Mouse (Mus musculus): ENCODE results near the gene Sdhd. TPM values are rescaled to one million over a fixed set of nuclear protein-coding genes. Genes with fewer than 3 reads are reported as not detected.

Sdhd gene
- total and polyA plus RNA-seq, 2 experiments from 2014 or later = 992 to 1,240 TPM

- no peak for TF ChIP-seq EP300 (IDR thresholded peaks at IDR 0.05; ENCODE audit: low read depth)
- no peak for TF ChIP-seq CTCF (IDR thresholded peaks at IDR 0.05; ENCODE audit: low read depth)
- Histone ChIP-seq H3K4me1 (ENCODE audit: control insufficient read depth, insufficient read depth) (no peaks in the 10 kb centered on the region), H3K4me2 (ENCODE audit: low read depth, low read length) (peak within 1 kb of the TSS; percentile 4; the same call in 1 of the 2 replicates), H3K9ac (replicated peaks; ENCODE audit: low read depth, low read length) (no peak within 1 kb of the TSS), H3K27ac (ENCODE audit: low read depth) (no peak within 1 kb of the TSS), H3K9me3 (replicated peaks; ENCODE audit: control insufficient read depth, low read length) (no peaks in the 10 kb centered on the region), H3K27me3 (ENCODE audit: control insufficient read depth, insufficient read depth, low read length) (no peaks in the 10 kb centered on the region), H3K36me3 (replicated peaks; ENCODE audit: control insufficient read depth, insufficient read depth, low read length) (no peaks in the 10 kb centered on the region), H3K4me3 (ENCODE audit: low read depth, low read length) (no peak within 1 kb of the TSS)
- 20% methylated on average over 12 of the region's 12 CpGs for WGBS
- DNase-seq (ENCODE audit: low spot score) (no peak), ATAC-seq (ENCODE audit: insufficient read depth, low read depth) (no peak)
Measured at GRCm38 (mm10) chr9:50554241-50555093, 49.1 kb downstream of the Sdhd start, which contains the start of gene Il18. Il18 (plus strand) TSS chr9:50554827.

DNA sequence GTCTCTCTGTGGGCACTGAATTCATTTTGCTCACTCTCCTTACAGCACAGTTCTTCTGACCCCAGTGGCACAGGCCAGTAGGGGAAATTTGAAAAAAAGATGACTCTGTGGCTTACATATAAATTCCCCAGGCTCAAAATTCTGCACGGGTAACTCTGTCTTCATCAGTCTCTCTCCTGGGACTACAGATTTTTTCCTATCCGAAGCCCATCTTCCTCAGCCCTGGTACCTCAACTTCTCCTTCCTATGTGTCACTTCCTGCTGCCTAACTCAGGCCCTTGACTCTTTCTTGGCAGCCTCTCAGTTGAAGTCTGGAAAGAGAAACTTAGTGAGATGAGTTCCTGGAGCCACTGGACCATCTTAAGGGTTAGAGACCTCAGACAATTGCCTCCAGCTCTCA, 50.1 kb downstream of the Sdhd start:
- Histone ChIP-seq H3K27me3 (ENCODE audit: control insufficient read depth, insufficient read depth, low read length) (no peaks in the 10 kb centered on the region), H3K4me2 (ENCODE audit: low read depth, low read length) (no peak overlapping the region), H3K9me3 (replicated peaks; ENCODE audit: control insufficient read depth, low read length) (no peaks in the 10 kb centered on the region), H3K27ac (ENCODE audit: low read depth) (no peak overlapping the region), H3K9ac (replicated peaks; ENCODE audit: low read depth, low read length) (no peak overlapping the region), H3K4me3 (ENCODE audit: low read depth, low read length) (no peak overlapping the region), H3K4me1 (ENCODE audit: control insufficient read depth, insufficient read depth) (no peaks in the 10 kb centered on the region), H3K36me3 (replicated peaks; ENCODE audit: control insufficient read depth, insufficient read depth, low read length) (no peaks in the 10 kb centered on the region)
- 47% methylated on average over 2 of the region's 2 CpGs for WGBS
- DNase-seq (ENCODE audit: low spot score) (no peak), ATAC-seq (ENCODE audit: insufficient read depth, low read depth) (no peak)
- TF ChIP-seq EP300 (IDR thresholded peaks at IDR 0.05; ENCODE audit: low read depth) = no peak
- no peak for TF ChIP-seq CTCF (IDR thresholded peaks at IDR 0.05; ENCODE audit: low read depth)

- Histone ChIP-seq H3K9me3 (replicated peaks; ENCODE audit: control insufficient read depth, low read length) (no peaks in the 10 kb centered on the region), H3K4me3 (ENCODE audit: low read depth, low read length) (no peak overlapping the region), H3K27me3 (ENCODE audit: control insufficient read depth, insufficient read depth, low read length) (no peaks in the 10 kb centered on the region), H3K4me1 (ENCODE audit: control insufficient read depth, insufficient read depth) (no peaks in the 10 kb centered on the region), H3K9ac (replicated peaks; ENCODE audit: low read depth, low read length) (no peak overlapping the region), H3K27ac (ENCODE audit: low read depth) (no peak overlapping the region), H3K36me3 (replicated peaks; ENCODE audit: control insufficient read depth, insufficient read depth, low read length) (no peaks in the 10 kb centered on the region), H3K4me2 (ENCODE audit: low read depth, low read length) (no peak overlapping the region)
- DNase-seq (ENCODE audit: low spot score) (no peak), ATAC-seq (ENCODE audit: insufficient read depth, low read depth) (no peak)
- 64% methylated on average over 5 of the region's 5 CpGs for whole genome bisulfite sequencing
- no peak for TF ChIP-seq CTCF (IDR thresholded peaks at IDR 0.05; ENCODE audit: low read depth)
- TF ChIP-seq EP300 (IDR thresholded peaks at IDR 0.05; ENCODE audit: low read depth) = no peak
Measured at GRCm38 (mm10) chr9:50552206-50552605, 51.4 kb downstream of the Sdhd start.

GRCm38 (mm10) chr9:50548936-50549335, 54.7 kb downstream of the Sdhd start:
- Histone ChIP-seq H3K27ac (ENCODE audit: low read depth) (no peak overlapping the region), H3K9ac (replicated peaks; ENCODE audit: low read depth, low read length) (no peak overlapping the region), H3K4me3 (ENCODE audit: low read depth, low read length) (no peak overlapping the region), H3K36me3 (replicated peaks; ENCODE audit: control insufficient read depth, insufficient read depth, low read length) (no peaks in the 10 kb centered on the region), H3K4me1 (ENCODE audit: control insufficient read depth, insufficient read depth) (no peaks in the 10 kb centered on the region), H3K4me2 (ENCODE audit: low read depth, low read length) (no peak overlapping the region), H3K9me3 (replicated peaks; ENCODE audit: control insufficient read depth, low read length) (no peaks in the 10 kb centered on the region), H3K27me3 (ENCODE audit: control insufficient read depth, insufficient read depth, low read length) (no peaks in the 10 kb centered on the region)
- ATAC-seq (ENCODE audit: insufficient read depth, low read depth) (no peak), DNase-seq (ENCODE audit: low spot score) (no peak)
- 78% methylated on average over 4 of the region's 4 CpGs for WGBS
- TF ChIP-seq CTCF (IDR thresholded peaks at IDR 0.05; ENCODE audit: low read depth) (no peak), EP300 (IDR thresholded peaks at IDR 0.05; ENCODE audit: low read depth) (no peak)

GRCm38 (mm10) chr9:50547859-50548478, 55.6 kb downstream of the Sdhd start:
- no peaks in the 10 kb centered on the region for H3K36me3 ChIP-seq (replicated peaks; ENCODE audit: control insufficient read depth, insufficient read depth, low read length)
- no peak overlapping the region for H3K4me2 ChIP-seq (ENCODE audit: low read depth, low read length)
- no peaks in the 10 kb centered on the region for H3K9me3 ChIP-seq (replicated peaks; ENCODE audit: control insufficient read depth, low read length)
- ATAC-seq (ENCODE audit: insufficient read depth, low read depth) (no peak), DNase-seq (ENCODE audit: low spot score) (no peak)
- 32% methylated on average over 5 of the region's 5 CpGs for WGBS
- TF ChIP-seq EP300 (IDR thresholded peaks at IDR 0.05; ENCODE audit: low read depth) = no peak
- no peak for TF ChIP-seq CTCF (IDR thresholded peaks at IDR 0.05; ENCODE audit: low read depth)
- no peaks in the 10 kb centered on the region for H3K27me3 ChIP-seq (ENCODE audit: control insufficient read depth, insufficient read depth, low read length)
- H3K27ac ChIP-seq (ENCODE audit: low read depth) = no peak overlapping the region
- no peaks in the 10 kb centered on the region for H3K4me1 ChIP-seq (ENCODE audit: control insufficient read depth, insufficient read depth)
- H3K4me3 ChIP-seq (ENCODE audit: low read depth, low read length) = no peak overlapping the region
- H3K9ac ChIP-seq (replicated peaks; ENCODE audit: low read depth, low read length) = no peak overlapping the region

Other genes with a start within 250 kb of the Sdhd start
- 3.7 and 7.0 TPM in 2 replicates for gene Plet1, start 109.3 kb downstream of the Sdhd start, total RNA-seq (2014; rRNA removed; ENCODE audit: low replicate concordance)
- gene Plet1, start 109.3 kb downstream of the Sdhd start, polyA plus RNA-seq (2015; fragmentation: Nextera tagmentation; extraction: Ambion mirVana) = 1.2 and 1.3 TPM in 2 replicates
- 29.7 and 147 TPM in 2 replicates for gene Pts, start 75.1 kb downstream of the Sdhd start, total RNA-seq (2014; rRNA removed; ENCODE audit: low replicate concordance)
- gene Pts, start 75.1 kb downstream of the Sdhd start, polyA plus RNA-seq (2015; fragmentation: Nextera tagmentation; extraction: Ambion mirVana) = 93.1 and 97.8 TPM in 2 replicates
- gene Il18, start 49.0 kb downstream of the Sdhd start, total RNA-seq (2014; rRNA removed; ENCODE audit: low replicate concordance) = 0.46 and 2.4 TPM in 2 replicates
- 2.9 and 4.7 TPM in 2 replicates for gene Il18, start 49.0 kb downstream of the Sdhd start, polyA plus RNA-seq (2015; fragmentation: Nextera tagmentation; extraction: Ambion mirVana)
- gene Bco2, start 48.6 kb downstream of the Sdhd start, total RNA-seq (2014; rRNA removed; ENCODE audit: low replicate concordance) = not detected in 2 replicates
- gene Bco2, start 48.6 kb downstream of the Sdhd start, polyA plus RNA-seq (2015; fragmentation: Nextera tagmentation; extraction: Ambion mirVana) = 0.07 TPM in 1 of 2 replicates, not detected in the other
- not detected in 2 replicates for gene Tex12, start 42.5 kb downstream of the Sdhd start, total RNA-seq (2014; rRNA removed; ENCODE audit: low replicate concordance)
- not detected in 2 replicates for gene Tex12, start 42.5 kb downstream of the Sdhd start, polyA plus RNA-seq (2015; fragmentation: Nextera tagmentation; extraction: Ambion mirVana)
- 115 and 163 TPM in 2 replicates for gene Timm8b, start 98 bp upstream of the Sdhd start, total RNA-seq (2014; rRNA removed; ENCODE audit: low replicate concordance)
- 445 and 461 TPM in 2 replicates for gene Timm8b, start 98 bp upstream of the Sdhd start, polyA plus RNA-seq (2015; fragmentation: Nextera tagmentation; extraction: Ambion mirVana)
- 0.27 TPM in 1 of 2 replicates, not detected in the other for gene Pih1d2, start 13.5 kb upstream of the Sdhd start, total RNA-seq (2014; rRNA removed; ENCODE audit: low replicate concordance)
- 1.2 and 1.5 TPM in 2 replicates for gene Pih1d2, start 13.5 kb upstream of the Sdhd start, polyA plus RNA-seq (2015; fragmentation: Nextera tagmentation; extraction: Ambion mirVana)
- 10.0 and 14.5 TPM in 2 replicates for gene Nkapd1, start 13.7 kb upstream of the Sdhd start, total RNA-seq (2014; rRNA removed; ENCODE audit: low replicate concordance)
- 13.4 and 14.3 TPM in 2 replicates for gene Nkapd1, start 13.7 kb upstream of the Sdhd start, polyA plus RNA-seq (2015; fragmentation: Nextera tagmentation; extraction: Ambion mirVana)
- gene Dlat, start 56.0 kb upstream of the Sdhd start, total RNA-seq (2014; rRNA removed; ENCODE audit: low replicate concordance) = 155 and 215 TPM in 2 replicates
- gene Dlat, start 56.0 kb upstream of the Sdhd start, polyA plus RNA-seq (2015; fragmentation: Nextera tagmentation; extraction: Ambion mirVana) = 203 and 204 TPM in 2 replicates
- 7.7 and 19.8 TPM in 2 replicates for gene Dixdc1, start 135.7 kb upstream of the Sdhd start, total RNA-seq (2014; rRNA removed; ENCODE audit: low replicate concordance)
- gene Dixdc1, start 135.7 kb upstream of the Sdhd start, polyA plus RNA-seq (2015; fragmentation: Nextera tagmentation; extraction: Ambion mirVana) = 6.9 and 7.1 TPM in 2 replicates
- 3.6 and 4.8 TPM in 2 replicates for gene 2310030G06Rik, start 142.7 kb upstream of the Sdhd start, total RNA-seq (2014; rRNA removed; ENCODE audit: low replicate concordance)
- 10.6 and 11.0 TPM in 2 replicates for gene 2310030G06Rik, start 142.7 kb upstream of the Sdhd start, polyA plus RNA-seq (2015; fragmentation: Nextera tagmentation; extraction: Ambion mirVana)
- 758 and 766 TPM in 2 replicates for gene Cryab, start 147.5 kb upstream of the Sdhd start, total RNA-seq (2014; rRNA removed; ENCODE audit: low replicate concordance)
- gene Cryab, start 147.5 kb upstream of the Sdhd start, polyA plus RNA-seq (2015; fragmentation: Nextera tagmentation; extraction: Ambion mirVana) = 1,736 and 1,781 TPM in 2 replicates
- 241 and 266 TPM in 2 replicates for gene Hspb2, start 148.5 kb upstream of the Sdhd start, total RNA-seq (2014; rRNA removed; ENCODE audit: low replicate concordance)
- 309 and 313 TPM in 2 replicates for gene Hspb2, start 148.5 kb upstream of the Sdhd start, polyA plus RNA-seq (2015; fragmentation: Nextera tagmentation; extraction: Ambion mirVana)
- 7.4 and 10.0 TPM in 2 replicates for gene Fdxacb1, start 164.4 kb upstream of the Sdhd start, total RNA-seq (2014; rRNA removed; ENCODE audit: low replicate concordance)
- 7.9 and 8.1 TPM in 2 replicates for gene Fdxacb1, start 164.4 kb upstream of the Sdhd start, polyA plus RNA-seq (2015; fragmentation: Nextera tagmentation; extraction: Ambion mirVana)
- 23.9 and 24.2 TPM in 2 replicates for gene Alg9, start 171.2 kb upstream of the Sdhd start, total RNA-seq (2014; rRNA removed; ENCODE audit: low replicate concordance)
- gene Alg9, start 171.2 kb upstream of the Sdhd start, polyA plus RNA-seq (2015; fragmentation: Nextera tagmentation; extraction: Ambion mirVana) = 11.4 and 11.9 TPM in 2 replicates
- 8.0 and 39.5 TPM in 2 replicates for gene 1110032A03Rik, start 171.7 kb upstream of the Sdhd start, total RNA-seq (2014; rRNA removed; ENCODE audit: low replicate concordance)
- gene 1110032A03Rik, start 171.7 kb upstream of the Sdhd start, polyA plus RNA-seq (2015; fragmentation: Nextera tagmentation; extraction: Ambion mirVana) = 32.6 and 36.8 TPM in 2 replicates
- gene Ppp2r1b, start 241.5 kb upstream of the Sdhd start, total RNA-seq (2014; rRNA removed; ENCODE audit: low replicate concordance) = 7.5 and 15.3 TPM in 2 replicates
- 15.3 and 17.8 TPM in 2 replicates for gene Ppp2r1b, start 241.5 kb upstream of the Sdhd start, polyA plus RNA-seq (2015; fragmentation: Nextera tagmentation; extraction: Ambion mirVana)